Mouse (Mus musculus) thymus, adult 2 months (tissue): Measurements from ENCODE around the gene Lrba. TPM values are rescaled to one million over a fixed set of nuclear protein-coding genes. Genes with fewer than 3 reads are reported as not detected.

Experiments used
- DNase-seq: peaks from one replicate; pipeline ENCODE4 v3.0.0; 2021
- H3K27ac ChIP-seq: fragments of 200-500 bp; 2 replicates; pipeline ENCODE4 v1.5.1; 2012; ENCODE audit warnings: low read length, control low read depth; ENCODE audit not compliant: control insufficient read depth, insufficient read depth
- H3K27me3 ChIP-seq: fragments of 200-500 bp; 2 replicates; pipeline ENCODE4 v1.6.1; 2012; ENCODE audit warnings: mild to moderate bottlenecking, low read length, moderate library complexity, mixed read lengths; ENCODE audit not compliant: control insufficient read depth, insufficient read depth
- H3K36me3 ChIP-seq: fragments of 200-500 bp; 2 replicates; pipeline ENCODE4 v1.6.1; 2012; ENCODE audit warnings: mild to moderate bottlenecking, low read length, moderate library complexity; ENCODE audit not compliant: control insufficient read depth, insufficient read depth
- H3K4me1 ChIP-seq: fragments of 200-500 bp; replicated peaks from 2 replicates; pipeline ENCODE4 v1.6.1; 2012; ENCODE audit warnings: low read length; ENCODE audit not compliant: control insufficient read depth, insufficient read depth
- H3K4me3 ChIP-seq: fragments of 200-500 bp; 2 replicates; pipeline ENCODE4 v1.5.1; 2012; ENCODE audit warnings: mild to moderate bottlenecking, low read length, control low read depth, moderate library complexity; ENCODE audit not compliant: control insufficient read depth, insufficient read depth
- CTCF ChIP-seq: fragments of 200-500 bp; IDR thresholded peaks from 2 replicates; pipeline ENCODE4 v1.5.1; 2012; ENCODE audit warnings: mild to moderate bottlenecking, control low read depth, low read length, moderate library complexity, borderline replicate concordance; ENCODE audit not compliant: control insufficient read depth, poor library complexity, insufficient read depth; ENCODE audit errors: extremely low read depth
- POLR2A ChIP-seq: fragments of 200-500 bp; IDR thresholded peaks from 2 replicates; pipeline ENCODE4 v1.6.1; 2012; ENCODE audit warnings: mild to moderate bottlenecking, low read length, control low read depth, moderate library complexity; ENCODE audit not compliant: control insufficient read depth, poor library complexity, insufficient read depth; ENCODE audit errors: extremely low read depth
- WGBS: fragments of 180-500 bp; shearing (Covaris S2); methylation state at CpG from one replicate; pipeline ENCODE4 v1.1.7; 2018; 5-methylcytosine and 5-hydroxymethylcytosine counted together
- polyA plus RNA-seq: library from polyadenylated mRNA; depleted of rRNA; stranded (reverse); fragments of >200 nt; gene quantifications from 2 replicates; pipeline ENCODE4 v1.2.3, GENCODE M21; 2012

The Lrba gene
- polyA plus RNA-seq, 1 experiment: 14.5 TPM

GRCm38 (mm10) chr3:86371466-86371865, 147.0 kb downstream of the Lrba start:
- DNase-seq: no peak
- H3K27me3 ChIP-seq: no peaks in the 10 kb centered on the region
- WGBS: 81% methylated on average over 2 of the region's 2 CpGs
- H3K4me3 ChIP-seq: no peak overlapping the region
- H3K36me3 ChIP-seq: no peaks in the 10 kb centered on the region
- H3K4me1 ChIP-seq: no peaks in the 10 kb centered on the region
- H3K27ac ChIP-seq: no peak overlapping the region
- TF ChIP-seq POLR2A (no peak), CTCF (no peak)

GRCm38 (mm10) chr3:86375276-86375675, 150.8 kb downstream of the Lrba start:
- no peak for DNase-seq
- WGBS: 96% methylated on average over 2 of the region's 2 CpGs
- H3K27me3 ChIP-seq: no peaks in the 10 kb centered on the region
- no peak overlapping the region for H3K27ac ChIP-seq
- H3K4me3 ChIP-seq: no peak overlapping the region
- H3K36me3 ChIP-seq: no peaks in the 10 kb centered on the region
- TF ChIP-seq CTCF: no peak
- no peak for TF ChIP-seq POLR2A
- H3K4me1 ChIP-seq: no peaks in the 10 kb centered on the region

GRCm38 (mm10) chr3:86382557-86382956, 158.1 kb downstream of the Lrba start:
- Histone ChIP-seq H3K4me1 (no peaks in the 10 kb centered on the region), H3K27ac (no peak overlapping the region), H3K4me3 (no peak overlapping the region), H3K36me3 (no peaks in the 10 kb centered on the region), H3K27me3 (no peaks in the 10 kb centered on the region)
- TF ChIP-seq POLR2A: no peak
- TF ChIP-seq CTCF: no peak
- DNase-seq: no peak
- 97% methylated on average over 2 of the region's 2 CpGs for WGBS

- Histone ChIP-seq H3K27me3 (no peaks in the 10 kb centered on the region), H3K36me3 (no peaks in the 10 kb centered on the region), H3K4me1 (no peaks in the 10 kb centered on the region), H3K4me3 (no peak overlapping the region), H3K27ac (no peak overlapping the region)
- no peak for TF ChIP-seq POLR2A
- no peak for TF ChIP-seq CTCF
- 91% methylated on average over 1 of the region's 1 CpGs for WGBS
- no peak for DNase-seq
Measured at GRCm38 (mm10) chr3:86385047-86385446, 160.6 kb downstream of the Lrba start.

- Histone ChIP-seq H3K27ac (no peak overlapping the region), H3K4me1 (no peaks in the 10 kb centered on the region), H3K27me3 (no peaks in the 10 kb centered on the region), H3K36me3 (no peaks in the 10 kb centered on the region), H3K4me3 (no peak overlapping the region)
- no peak for DNase-seq
- WGBS: 95% methylated on average over 4 of the region's 4 CpGs
- TF ChIP-seq POLR2A (no peak), CTCF (no peak)
Measured at GRCm38 (mm10) chr3:86386246-86386645, 161.8 kb downstream of the Lrba start.

- no peak for DNase-seq
- WGBS: 97% methylated on average over 2 of the region's 2 CpGs
- H3K36me3 ChIP-seq: no peaks in the 10 kb centered on the region
- no peaks in the 10 kb centered on the region for H3K27me3 ChIP-seq
- no peak overlapping the region for H3K27ac ChIP-seq
- no peaks in the 10 kb centered on the region for H3K4me1 ChIP-seq
- TF ChIP-seq CTCF (no peak), POLR2A (no peak)
- H3K4me3 ChIP-seq: no peak overlapping the region
Measured at GRCm38 (mm10) chr3:86423828-86424227, 199.3 kb downstream of the Lrba start.

- Histone ChIP-seq H3K36me3 (no peaks in the 10 kb centered on the region), H3K4me3 (no peak overlapping the region), H3K4me1 (no peaks in the 10 kb centered on the region), H3K27ac (no peak overlapping the region), H3K27me3 (no peaks in the 10 kb centered on the region)
- TF ChIP-seq POLR2A (no peak), CTCF (no peak)
- 95% methylated on average over 1 of the region's 1 CpGs for WGBS
- DNase-seq: no peak
Measured at GRCm38 (mm10) chr3:86426733-86427132, 202.3 kb downstream of the Lrba start.
